Mouse (Mus musculus): ENCODE measurements around the gene Per1. TPM values are rescaled to one million over a fixed set of nuclear protein-coding genes. Genes with fewer than 3 reads are reported as not detected.

Per1 gene
- polyA plus RNA-seq, 1 experiment from 2014 or later = 15.6 TPM

- Histone ChIP-seq H3K36me3 (no peaks in the 10 kb centered on the region), H3K9me3 (no peaks in the 10 kb centered on the region), H3K9ac (no peak overlapping the region), H3K4me3 (replicated peaks) (no peak overlapping the region), H3K4me2 (replicated peaks) (no peak overlapping the region), H3K4me1 (replicated peaks) (peaks cover 10% of the 10 kb centered on the region), H3K27me3 (replicated peaks) (no peaks in the 10 kb centered on the region), H3K27ac (no peak overlapping the region)
- no peak for ATAC-seq
- 76% methylated on average over 5 of the region's 5 CpGs for WGBS
Observed at GRCm38 (mm10) chr11:69076572-69076971, 18.4 kb upstream of the Per1 start.

DNA sequence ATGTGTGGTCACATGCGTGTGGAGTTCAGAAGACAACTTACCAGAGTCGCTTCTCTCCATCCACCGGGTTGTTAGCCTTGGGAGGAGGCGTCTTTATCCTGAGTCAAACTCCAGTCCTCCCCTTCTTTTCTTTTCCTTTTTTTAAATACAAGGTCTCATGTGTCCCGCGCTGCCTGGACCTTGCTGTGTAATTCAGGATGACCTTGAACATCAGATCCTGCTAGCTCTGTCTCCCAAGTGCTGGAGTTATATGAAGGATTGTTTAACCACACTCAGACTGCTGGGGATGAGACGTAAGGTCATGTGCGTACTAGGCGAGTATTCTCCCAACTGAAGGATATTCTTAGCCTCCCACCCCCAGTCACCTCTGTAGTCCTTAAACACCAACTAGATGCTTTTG lies 17.7 kb upstream of the Per1 start:
- H3K4me2 ChIP-seq (replicated peaks) = no peak overlapping the region
- H3K4me1 ChIP-seq (replicated peaks) = peaks cover 4% of the 10 kb centered on the region
- H3K4me3 ChIP-seq (replicated peaks) = no peak overlapping the region
- no peak overlapping the region for H3K27ac ChIP-seq
- ATAC-seq = no peak
- H3K9me3 ChIP-seq = no peaks in the 10 kb centered on the region
- H3K36me3 ChIP-seq = no peaks in the 10 kb centered on the region
- no peaks in the 10 kb centered on the region for H3K27me3 ChIP-seq (replicated peaks)
- 71% methylated on average over 9 of the region's 9 CpGs for WGBS
- no peak overlapping the region for H3K9ac ChIP-seq

DNA sequence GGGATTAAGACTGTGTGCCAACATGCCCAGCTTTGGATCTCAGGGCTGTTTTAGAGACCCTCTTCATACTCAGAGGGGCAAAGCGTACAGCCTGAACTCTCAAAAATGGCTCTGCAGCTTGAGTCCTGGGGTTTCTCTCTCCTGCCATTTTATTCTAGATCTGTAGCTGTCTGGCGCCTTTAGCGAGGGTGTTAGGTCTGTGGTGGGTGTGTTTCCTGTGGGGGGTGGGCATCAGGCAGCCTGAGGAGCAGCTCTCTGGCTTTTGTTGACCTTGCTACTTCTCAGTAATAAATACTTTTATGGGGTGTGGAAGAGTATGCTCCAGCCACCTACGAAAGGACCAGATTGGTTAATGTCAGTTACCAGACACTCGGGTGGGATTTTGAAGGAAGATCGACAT lies 17.0 kb upstream of the Per1 start:
- Histone ChIP-seq H3K4me1 (replicated peaks) (no peaks in the 10 kb centered on the region; the same call in 1 of the 2 replicates), H3K36me3 (no peaks in the 10 kb centered on the region), H3K4me2 (replicated peaks) (no peak overlapping the region), H3K9me3 (no peaks in the 10 kb centered on the region), H3K27ac (no peak overlapping the region), H3K4me3 (replicated peaks) (no peak overlapping the region), H3K27me3 (replicated peaks) (no peaks in the 10 kb centered on the region), H3K9ac (no peak overlapping the region)
- WGBS = 64% methylated on average over 6 of the region's 6 CpGs
- ATAC-seq = no peak

DNA sequence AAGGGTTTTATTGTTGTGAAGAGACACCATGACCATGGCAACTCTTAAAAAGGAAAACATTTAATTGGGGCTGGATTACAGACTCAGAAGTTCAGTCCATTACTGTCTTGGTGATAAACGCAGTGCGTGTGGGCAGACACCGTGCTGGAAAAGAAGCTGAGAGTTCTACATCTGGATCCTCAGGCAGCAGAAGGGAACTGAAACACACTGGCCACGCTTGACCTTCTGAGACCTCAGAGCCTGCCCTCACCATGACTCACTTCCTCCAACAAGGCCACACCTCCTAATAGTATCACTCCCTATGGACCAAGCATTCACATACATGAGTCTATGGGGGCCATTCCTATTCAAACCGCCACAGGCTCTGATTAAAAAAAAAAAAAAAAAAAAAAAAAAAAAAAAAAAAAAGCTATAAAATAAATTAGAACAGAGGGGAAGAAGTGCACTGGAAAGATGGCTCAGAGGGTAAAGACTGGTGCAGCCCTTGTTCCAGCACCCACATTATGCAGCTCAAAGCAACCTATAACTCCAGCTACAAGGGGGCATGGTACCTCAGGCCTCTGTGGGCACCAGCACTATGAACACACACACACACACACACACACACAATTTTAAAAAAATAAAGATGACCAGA lies 16.1 kb upstream of the Per1 start:
- H3K4me1 ChIP-seq (replicated peaks) = no peaks in the 10 kb centered on the region; the same call in 1 of the 2 replicates
- H3K27ac ChIP-seq = no peak overlapping the region
- H3K9ac ChIP-seq = no peak overlapping the region
- no peak overlapping the region for H3K4me3 ChIP-seq (replicated peaks)
- no peak for ATAC-seq
- WGBS = 70% methylated on average over 5 of the region's 5 CpGs
- no peaks in the 10 kb centered on the region for H3K9me3 ChIP-seq
- no peaks in the 10 kb centered on the region for H3K36me3 ChIP-seq
- no peak overlapping the region for H3K4me2 ChIP-seq (replicated peaks)
- H3K27me3 ChIP-seq (replicated peaks) = no peaks in the 10 kb centered on the region

DNA sequence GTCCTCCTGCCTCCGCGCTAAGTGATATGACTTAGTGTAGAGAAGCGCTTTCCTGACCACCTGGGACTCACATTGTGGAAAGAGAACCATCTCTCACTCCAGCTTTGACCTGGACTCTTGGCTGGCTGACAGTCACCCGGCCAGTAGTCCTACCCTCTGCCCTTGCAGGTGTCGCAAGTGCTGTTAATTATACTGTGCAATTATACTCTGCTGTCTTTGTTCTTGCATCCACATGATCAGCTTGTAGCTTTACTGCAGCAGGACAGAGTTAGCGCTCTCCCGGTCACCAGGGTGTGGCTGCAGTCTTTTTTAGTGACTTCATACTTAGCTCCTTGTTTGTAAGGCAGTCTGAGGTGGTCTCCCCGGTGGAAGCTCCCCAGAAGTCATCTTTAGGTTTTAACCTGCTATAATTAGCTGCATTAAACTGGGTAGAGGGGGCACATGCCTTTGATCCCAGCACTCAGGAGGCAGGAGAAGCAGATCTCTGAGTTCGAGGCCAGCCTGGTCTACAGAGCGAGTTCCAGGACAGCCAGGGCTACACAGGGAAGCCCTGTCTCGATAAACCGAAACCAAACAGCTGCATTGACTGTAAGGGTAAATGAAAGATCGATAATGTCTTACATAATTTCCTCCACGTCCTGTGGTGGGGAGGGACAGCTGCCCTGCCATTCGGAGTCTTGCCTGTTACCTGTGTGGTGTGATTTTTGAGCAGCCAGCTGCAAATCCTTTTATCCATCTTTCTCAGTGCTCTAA lies 14.7 kb upstream of the Per1 start:
- Histone ChIP-seq H3K9ac (no peak overlapping the region), H3K4me2 (replicated peaks) (no peak overlapping the region), H3K4me3 (replicated peaks) (no peak overlapping the region), H3K4me1 (replicated peaks) (no peaks in the 10 kb centered on the region), H3K27ac (no peak overlapping the region), H3K27me3 (replicated peaks) (no peaks in the 10 kb centered on the region), H3K36me3 (no peaks in the 10 kb centered on the region), H3K9me3 (no peaks in the 10 kb centered on the region)
- 73% methylated on average over 15 of the region's 15 CpGs for WGBS
- peak; percentile 60; the same call in 1 of the 2 replicates for ATAC-seq

GRCm38 (mm10) chr11:69080855-69081222 lies 14.2 kb upstream of the Per1 start:
- whole genome bisulfite sequencing = 89% methylated on average over 8 of the region's 8 CpGs
- Histone ChIP-seq H3K9ac (no peak overlapping the region), H3K27ac (no peak overlapping the region), H3K36me3 (no peaks in the 10 kb centered on the region), H3K4me3 (replicated peaks) (no peak overlapping the region), H3K4me2 (replicated peaks) (no peak overlapping the region), H3K9me3 (no peaks in the 10 kb centered on the region), H3K4me1 (replicated peaks) (no peaks in the 10 kb centered on the region), H3K27me3 (replicated peaks) (no peaks in the 10 kb centered on the region)
- no peak for ATAC-seq

DNA sequence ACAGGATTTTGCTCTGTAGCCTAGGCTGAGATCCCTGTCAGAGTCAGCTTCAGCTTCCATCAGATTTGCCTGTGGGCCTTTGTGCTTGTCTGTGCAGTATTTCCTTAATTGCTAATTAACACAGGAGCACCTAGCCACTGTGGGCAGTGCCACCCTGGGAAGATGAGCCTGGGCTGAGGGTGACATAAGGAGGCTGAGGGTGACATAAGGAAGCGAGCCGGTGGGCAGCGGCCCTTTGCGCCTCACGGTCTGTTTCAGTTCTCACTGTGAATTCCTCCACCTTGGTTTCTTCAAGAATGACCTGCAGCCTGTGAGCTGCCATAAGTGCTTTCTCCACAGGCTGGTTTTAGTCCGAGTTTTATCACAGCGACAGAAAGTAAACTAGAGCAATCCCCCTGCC lies 13.4 kb upstream of the Per1 start:
- Histone ChIP-seq H3K36me3 (no peaks in the 10 kb centered on the region), H3K27me3 (replicated peaks) (no peaks in the 10 kb centered on the region), H3K27ac (no peak overlapping the region), H3K9me3 (no peaks in the 10 kb centered on the region), H3K4me3 (replicated peaks) (no peak overlapping the region), H3K4me2 (replicated peaks) (no peak overlapping the region), H3K4me1 (replicated peaks) (no peaks in the 10 kb centered on the region; the same call in 1 of the 2 replicates), H3K9ac (no peak overlapping the region)
- 71% methylated on average over 7 of the region's 7 CpGs for WGBS
- no peak for ATAC-seq

- Histone ChIP-seq H3K9me3 (no peaks in the 10 kb centered on the region), H3K36me3 (no peaks in the 10 kb centered on the region), H3K9ac (no peak overlapping the region), H3K4me2 (replicated peaks) (no peak overlapping the region), H3K4me1 (replicated peaks) (peaks cover 22% of the 10 kb centered on the region), H3K4me3 (replicated peaks) (no peak overlapping the region), H3K27me3 (replicated peaks) (no peaks in the 10 kb centered on the region), H3K27ac (no peak overlapping the region)
- no peak for ATAC-seq
- WGBS = 62% methylated on average over 6 of the region's 6 CpGs
Observed at GRCm38 (mm10) chr11:69085608-69086007, 9.4 kb upstream of the Per1 start.

GRCm38 (mm10) chr11:69086390-69086789 lies 8.6 kb upstream of the Per1 start:
- no peak overlapping the region for H3K9ac ChIP-seq
- H3K4me1 ChIP-seq (replicated peaks) = peaks cover 24% of the 10 kb centered on the region
- H3K27me3 ChIP-seq (replicated peaks) = no peaks in the 10 kb centered on the region
- no peak overlapping the region for H3K4me3 ChIP-seq (replicated peaks)
- 41% methylated on average over 6 of the region's 6 CpGs for WGBS
- no peaks in the 10 kb centered on the region; the same call in 1 of the 2 replicates for H3K36me3 ChIP-seq
- H3K4me2 ChIP-seq (replicated peaks) = no peak overlapping the region
- ATAC-seq = no peak
- no peaks in the 10 kb centered on the region for H3K9me3 ChIP-seq
- peak overlapping the region; percentile 79 for H3K27ac ChIP-seq

DNA sequence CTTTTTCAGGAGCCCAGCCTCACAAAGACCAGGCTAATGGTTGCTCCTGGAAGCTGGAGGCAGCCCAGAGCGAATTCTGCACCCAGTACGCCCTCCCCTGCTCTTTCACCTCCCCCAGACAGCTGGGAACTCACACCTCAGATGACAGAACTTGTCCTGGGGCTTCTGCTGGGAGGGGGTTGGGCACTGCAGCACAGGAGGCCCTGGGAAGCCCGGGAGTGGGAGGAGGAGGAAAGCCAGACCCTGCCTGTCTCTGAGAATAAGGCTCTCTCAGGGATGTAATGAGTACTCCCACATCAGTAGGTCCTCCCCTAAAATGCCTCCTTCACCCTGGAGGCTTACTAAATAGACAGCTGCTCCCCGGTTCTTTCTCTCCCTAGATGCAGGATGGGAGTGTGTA lies 7.9 kb upstream of the Per1 start:
- Histone ChIP-seq H3K36me3 (no peaks in the 10 kb centered on the region; the same call in 1 of the 2 replicates), H3K27ac (peak overlapping the region; percentile 79), H3K9me3 (no peaks in the 10 kb centered on the region), H3K4me3 (replicated peaks) (no peak overlapping the region), H3K9ac (no peak overlapping the region; the same call in 1 of the 2 replicates), H3K4me1 (replicated peaks) (peaks cover 28% of the 10 kb centered on the region), H3K27me3 (replicated peaks) (no peaks in the 10 kb centered on the region), H3K4me2 (replicated peaks) (no peak overlapping the region)
- ATAC-seq = peak; percentile 28; the same call in 1 of the 2 replicates
- WGBS = 40% methylated on average over 4 of the region's 4 CpGs

DNA sequence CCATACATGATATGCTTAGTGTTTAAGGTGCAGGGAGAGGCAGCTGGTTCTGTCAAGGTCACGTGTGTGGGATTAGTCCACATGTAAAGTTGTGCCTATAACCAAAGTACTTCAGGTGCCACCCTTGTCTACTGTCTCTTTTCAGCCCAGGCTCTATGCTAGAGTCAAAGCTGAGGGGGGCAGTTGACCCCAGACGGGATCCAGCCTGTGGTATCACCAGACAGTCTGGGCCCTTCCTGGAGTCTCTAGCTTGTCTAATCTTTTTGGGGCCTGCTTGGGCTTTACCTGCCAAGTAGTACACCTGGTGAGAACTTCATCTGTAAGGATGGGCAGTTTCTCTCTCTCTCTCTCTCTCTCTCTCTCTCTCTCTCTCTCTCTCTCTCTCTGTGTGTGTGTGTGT lies 7.4 kb upstream of the Per1 start:
- H3K4me2 ChIP-seq (replicated peaks) = peak overlapping the region; percentile 85
- no peak for ATAC-seq
- 56% methylated on average over 2 of the region's 2 CpGs for WGBS
- H3K27me3 ChIP-seq (replicated peaks) = no peaks in the 10 kb centered on the region
- H3K4me1 ChIP-seq (replicated peaks) = peaks cover 28% of the 10 kb centered on the region
- peaks cover 2% of the 10 kb centered on the region; the same call in 1 of the 2 replicates for H3K36me3 ChIP-seq
- H3K9ac ChIP-seq = no peak overlapping the region
- no peak overlapping the region for H3K4me3 ChIP-seq (replicated peaks)
- peak overlapping the region; percentile 79 for H3K27ac ChIP-seq
- H3K9me3 ChIP-seq = no peaks in the 10 kb centered on the region

- Histone ChIP-seq H3K4me1 (replicated peaks) (peaks cover 28% of the 10 kb centered on the region), H3K27me3 (replicated peaks) (no peaks in the 10 kb centered on the region), H3K36me3 (peaks cover 3% of the 10 kb centered on the region; the same call in 1 of the 2 replicates), H3K27ac (peak within 1 kb of the TSS; percentile 93), H3K9ac (peak within 1 kb of the TSS; percentile 100), H3K4me3 (replicated peaks) (peak within 1 kb of the TSS; percentile 99), H3K9me3 (no peaks in the 10 kb centered on the region), H3K4me2 (replicated peaks) (peak within 1 kb of the TSS; percentile 85)
- WGBS = under 1% methylated on average over 61 of the region's 67 CpGs
- ATAC-seq = peak; percentile 79
Observed at GRCm38 (mm10) chr11:69088103-69088855, 6.7 kb upstream of the Per1 start, which contains the start of gene Vamp2. Vamp2 (plus strand) TSS chr11:69088490.

All from intestine, embryonic 15.5 days (tissue).